Mouse (Mus musculus) thymus, adult 2 months (tissue): ENCODE data around the gene Lrrc74b.

Source experiments
- CTCF ChIP-seq: fragments of 200-500 bp; IDR thresholded peaks from 2 replicates; pipeline ENCODE4 v1.5.1; 2012; ENCODE audit warnings: mild to moderate bottlenecking, control low read depth, low read length, moderate library complexity, borderline replicate concordance; ENCODE audit not compliant: control insufficient read depth, poor library complexity, insufficient read depth; ENCODE audit errors: extremely low read depth
- POLR2A ChIP-seq: fragments of 200-500 bp; IDR thresholded peaks from 2 replicates; pipeline ENCODE4 v1.6.1; 2012; ENCODE audit warnings: mild to moderate bottlenecking, low read length, control low read depth, moderate library complexity; ENCODE audit not compliant: control insufficient read depth, poor library complexity, insufficient read depth; ENCODE audit errors: extremely low read depth

DNA sequence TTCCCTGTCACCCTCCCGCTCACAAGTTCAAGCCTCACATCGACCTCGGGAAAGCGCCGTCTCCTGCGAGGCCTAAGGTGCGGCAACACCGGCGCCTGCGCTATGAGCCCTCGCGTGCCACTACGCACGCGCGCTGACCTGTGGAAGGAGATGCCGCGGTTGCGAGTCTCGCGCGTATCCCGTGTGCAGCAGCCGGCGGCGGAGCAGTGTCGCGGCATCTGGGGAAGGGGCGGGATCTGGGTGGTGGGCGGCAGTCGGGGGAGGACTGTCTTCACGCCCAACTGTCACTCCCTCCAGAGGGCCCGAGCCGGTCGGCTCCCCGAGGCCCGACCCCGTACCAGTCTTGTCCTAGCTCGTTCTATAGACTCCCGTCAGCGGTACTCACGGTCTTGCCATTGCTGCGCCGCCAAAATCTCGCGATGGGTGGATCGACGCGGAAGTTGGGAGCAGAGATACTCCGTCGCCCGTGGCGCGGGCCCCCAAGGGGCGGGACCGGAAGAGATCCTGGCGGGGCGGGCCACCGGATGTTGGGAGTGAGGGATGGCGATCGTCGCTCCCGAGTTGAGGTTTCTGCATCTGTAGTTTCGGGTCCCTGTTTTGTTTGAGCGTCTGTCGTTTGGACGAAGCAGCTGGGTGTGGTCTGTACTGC lies 30.3 kb downstream of the Lrrc74b start, which contains the start of gene Thap7:
- TF ChIP-seq POLR2A = peak; percentile 88
- TF ChIP-seq CTCF = peak; percentile 46; the same call in 1 of the 2 replicates
